Mouse (Mus musculus): ENCODE data around the gene Ccdc159.

The Ccdc159 gene

GRCm38 (mm10) chr9:21934021-21934420 lies 6.8 kb downstream of the Ccdc159 start:
- no peak for DNase-seq (ENCODE audit: low spot score)

GRCm38 (mm10) chr9:21935466-21936131 lies 8.3 kb downstream of the Ccdc159 start:
- DNase-seq (ENCODE audit: low spot score) = no peak

- peak; percentile 90 for DNase-seq (ENCODE audit: low spot score)
Observed at GRCm38 (mm10) chr9:21936692-21937570, 9.7 kb downstream of the Ccdc159 start, which contains the start of gene Plppr2. Gene Plppr2 (plus strand): TSS chr9:21937033.

- DNase-seq (ENCODE audit: low spot score) = no peak
Observed at GRCm38 (mm10) chr9:21937711-21938175, 10.5 kb downstream of the Ccdc159 start.

GRCm38 (mm10) chr9:21938234-21938855 lies 11.1 kb downstream of the Ccdc159 start:
- no peak for DNase-seq (ENCODE audit: low spot score)

- DNase-seq (ENCODE audit: low spot score) = no peak
Observed at GRCm38 (mm10) chr9:21943046-21943445, 15.8 kb downstream of the Ccdc159 start.

- DNase-seq (ENCODE audit: low spot score) = no peak
Observed at GRCm38 (mm10) chr9:21943638-21944037, 16.4 kb downstream of the Ccdc159 start.

- DNase-seq (ENCODE audit: low spot score) = no peak
Observed at GRCm38 (mm10) chr9:21944267-21944666, 17.0 kb downstream of the Ccdc159 start.

- no peak for DNase-seq (ENCODE audit: low spot score)
Observed at GRCm38 (mm10) chr9:21947540-21948130, 20.4 kb downstream of the Ccdc159 start.

- no peak for DNase-seq (ENCODE audit: low spot score)
Observed at GRCm38 (mm10) chr9:21948146-21948545, 20.9 kb downstream of the Ccdc159 start.

GRCm38 (mm10) chr9:21948790-21949189 lies 21.5 kb downstream of the Ccdc159 start:
- no peak for DNase-seq (ENCODE audit: low spot score)

- no peak for DNase-seq (ENCODE audit: low spot score)
Observed at GRCm38 (mm10) chr9:21950322-21950721, 23.1 kb downstream of the Ccdc159 start.

- no peak for DNase-seq (ENCODE audit: low spot score)
Observed at GRCm38 (mm10) chr9:21951977-21952376, 24.7 kb downstream of the Ccdc159 start.

- no peak for DNase-seq (ENCODE audit: low spot score)
Observed at GRCm38 (mm10) chr9:21953600-21953999, 26.3 kb downstream of the Ccdc159 start.

- no peak for DNase-seq (ENCODE audit: low spot score)
Observed at GRCm38 (mm10) chr9:21954635-21955034, 27.4 kb downstream of the Ccdc159 start.

GRCm38 (mm10) chr9:21955225-21955569 lies 27.9 kb downstream of the Ccdc159 start:
- no peak for DNase-seq (ENCODE audit: low spot score)

- peak; percentile 93 for DNase-seq (ENCODE audit: low spot score)
Observed at GRCm38 (mm10) chr9:21955570-21956281, 28.5 kb downstream of the Ccdc159 start, which contains the start of gene Swsap1. Gene Swsap1 (plus strand): TSS chr9:21955755.

- no peak for DNase-seq (ENCODE audit: low spot score)
Observed at GRCm38 (mm10) chr9:21958372-21958771, 31.1 kb downstream of the Ccdc159 start.

- DNase-seq (ENCODE audit: low spot score) = no peak
Observed at GRCm38 (mm10) chr9:21959244-21959643, 32.0 kb downstream of the Ccdc159 start.

GRCm38 (mm10) chr9:21960135-21960534 lies 32.9 kb downstream of the Ccdc159 start:
- no peak for DNase-seq (ENCODE audit: low spot score)

GRCm38 (mm10) chr9:21960558-21961208 lies 33.4 kb downstream of the Ccdc159 start:
- no peak for DNase-seq (ENCODE audit: low spot score)
